Mouse (Mus musculus): ENCODE measurements around the gene Hspa8. TPM values are rescaled to one million over a fixed set of nuclear protein-coding genes. Genes with fewer than 3 reads are reported as not detected.

The Hspa8 gene
- 904 TPM for polyA plus RNA-seq (2014; fragmentation: Illumina TruSeq; extraction: RNeasy Lipid Tissue Mini Kit (QIAGEN cat#74804); ENCODE audit: low replicate concordance)

GRCm38 (mm10) chr9:40800675-40801612 is at the start of gene Hspa8:
Hspa8 (plus strand) TSS chr9:40800984.

Other genes with a start within 250 kb of the Hspa8 start
- not detected for gene Gm21915, start 130.4 kb upstream of the Hspa8 start, polyA plus RNA-seq (2014; fragmentation: Illumina TruSeq; extraction: RNeasy Lipid Tissue Mini Kit (QIAGEN cat#74804); ENCODE audit: low replicate concordance)
- gene Clmp, start 115.0 kb upstream of the Hspa8 start, polyA plus RNA-seq (2014; fragmentation: Illumina TruSeq; extraction: RNeasy Lipid Tissue Mini Kit (QIAGEN cat#74804); ENCODE audit: low replicate concordance), result 30.1 TPM
- not detected for gene Bsx, start 73.1 kb downstream of the Hspa8 start, polyA plus RNA-seq (2014; fragmentation: Illumina TruSeq; extraction: RNeasy Lipid Tissue Mini Kit (QIAGEN cat#74804); ENCODE audit: low replicate concordance)
- not detected for gene Jhy, start 163.1 kb downstream of the Hspa8 start, polyA plus RNA-seq (2014; fragmentation: Illumina TruSeq; extraction: RNeasy Lipid Tissue Mini Kit (QIAGEN cat#74804); ENCODE audit: low replicate concordance)
- gene Crtam, start 203.6 kb downstream of the Hspa8 start, polyA plus RNA-seq (2014; fragmentation: Illumina TruSeq; extraction: RNeasy Lipid Tissue Mini Kit (QIAGEN cat#74804); ENCODE audit: low replicate concordance), result 0.52 TPM